Mouse (Mus musculus): ENCODE measurements around the gene Duox1. TPM values are rescaled to one million over a fixed set of nuclear protein-coding genes. Genes with fewer than 3 reads are reported as not detected.

Duox1 gene
- polyA plus RNA-seq, 2 experiments from 2014 or later = not detected

- ATAC-seq = no peak
These were observed 40.7 kb downstream of the Duox1 start for GRCm38 (mm10) chr2:122356187-122356586.

GRCm38 (mm10) chr2:122360310-122360709 lies 44.8 kb downstream of the Duox1 start:
- no peak for ATAC-seq

GRCm38 (mm10) chr2:122361181-122361580 lies 45.7 kb downstream of the Duox1 start:
- peak; percentile 64 for ATAC-seq

GRCm38 (mm10) chr2:122361868-122362621 lies 46.6 kb downstream of the Duox1 start:
- peak; percentile 10 for ATAC-seq

- no peak for ATAC-seq
These were observed 47.4 kb downstream of the Duox1 start for GRCm38 (mm10) chr2:122362622-122363523.

GRCm38 (mm10) chr2:122364352-122364944 lies 49.0 kb downstream of the Duox1 start:
- no peak for ATAC-seq

- ATAC-seq = no peak
These were observed 49.9 kb downstream of the Duox1 start for GRCm38 (mm10) chr2:122365244-122365866.

GRCm38 (mm10) chr2:122366039-122366438 lies 50.6 kb downstream of the Duox1 start:
- ATAC-seq = no peak

- ATAC-seq = no peak
These were observed 51.2 kb downstream of the Duox1 start for GRCm38 (mm10) chr2:122366706-122367105.

- no peak for ATAC-seq
These were observed 51.7 kb downstream of the Duox1 start for GRCm38 (mm10) chr2:122367181-122367580.

- ATAC-seq = no peak
These were observed 52.2 kb downstream of the Duox1 start for GRCm38 (mm10) chr2:122367701-122368080.

- peak; percentile 20 for ATAC-seq
These were observed 52.9 kb downstream of the Duox1 start for GRCm38 (mm10) chr2:122368081-122368971.

- peak; percentile 87 for ATAC-seq
These were observed 53.7 kb downstream of the Duox1 start, which contains the start of gene Shf for GRCm38 (mm10) chr2:122368995-122369739. Shf (minus strand) TSS chr2:122369162.

GRCm38 (mm10) chr2:122370101-122370750 lies 54.8 kb downstream of the Duox1 start:
- ATAC-seq = no peak

- ATAC-seq = no peak
These were observed 56.6 kb downstream of the Duox1 start for GRCm38 (mm10) chr2:122372067-122372466.

GRCm38 (mm10) chr2:122372541-122372940 lies 57.1 kb downstream of the Duox1 start:
- ATAC-seq = no peak

- no peak for ATAC-seq
These were observed 58.5 kb downstream of the Duox1 start for GRCm38 (mm10) chr2:122374012-122374411.

GRCm38 (mm10) chr2:122374666-122375331 lies 59.3 kb downstream of the Duox1 start:
- ATAC-seq = no peak

- peak; percentile 67 for ATAC-seq
These were observed 60.0 kb downstream of the Duox1 start for GRCm38 (mm10) chr2:122375391-122375991.

Data from CD4-positive, CD25-positive, alpha-beta regulatory T cell, adult 4 months (primary cell).